Mouse (Mus musculus): Measurements from ENCODE around the gene Gm266.

The Gm266 gene

DNA sequence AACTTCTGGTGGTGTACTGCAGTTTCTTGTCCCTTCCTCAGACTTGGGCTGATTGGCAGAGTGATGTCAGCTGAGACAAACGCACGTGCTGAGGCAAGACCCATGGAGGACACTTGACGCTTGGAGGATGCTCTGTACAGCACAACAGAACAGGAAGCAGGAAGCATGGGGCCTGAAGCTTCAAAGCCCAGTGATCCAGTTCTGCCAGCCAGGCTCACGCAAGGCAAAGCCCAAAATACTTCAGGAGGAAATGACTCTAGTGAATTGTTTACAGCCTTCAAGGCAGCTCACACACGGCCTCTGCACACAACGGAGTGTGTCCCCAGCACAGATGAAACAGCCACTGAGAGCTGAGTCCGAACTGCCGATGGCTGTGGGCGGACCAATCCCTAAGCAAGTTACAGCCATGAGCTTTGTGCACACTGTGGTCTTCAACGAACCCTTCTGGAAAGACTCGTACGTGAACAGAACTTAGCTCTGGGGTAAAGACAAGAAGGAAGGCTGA, 17.5 kb upstream of the Gm266 start:
- DNase-seq (ENCODE audit: low spot score): no peak

DNA sequence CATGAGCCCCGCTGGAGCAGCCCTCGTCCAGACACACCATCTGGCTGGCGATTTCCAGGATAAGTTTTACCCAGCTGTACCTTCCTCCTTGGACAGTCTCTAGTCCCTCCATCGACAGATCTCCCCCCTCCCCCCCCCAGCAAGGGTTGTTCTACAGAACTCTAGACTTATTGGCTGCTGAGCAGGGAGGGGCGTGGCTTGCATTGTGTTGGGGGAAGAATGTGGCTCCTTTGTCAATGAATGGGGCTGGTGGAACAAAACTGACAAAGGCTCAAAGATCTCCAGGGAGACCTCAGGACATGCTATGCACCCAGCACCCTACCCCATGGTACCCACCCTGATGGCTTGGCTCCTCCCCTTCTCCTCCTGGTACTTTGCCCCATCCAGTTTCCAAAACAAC, 15.1 kb upstream of the Gm266 start:
- DNase-seq (ENCODE audit: low spot score): no peak

DNA sequence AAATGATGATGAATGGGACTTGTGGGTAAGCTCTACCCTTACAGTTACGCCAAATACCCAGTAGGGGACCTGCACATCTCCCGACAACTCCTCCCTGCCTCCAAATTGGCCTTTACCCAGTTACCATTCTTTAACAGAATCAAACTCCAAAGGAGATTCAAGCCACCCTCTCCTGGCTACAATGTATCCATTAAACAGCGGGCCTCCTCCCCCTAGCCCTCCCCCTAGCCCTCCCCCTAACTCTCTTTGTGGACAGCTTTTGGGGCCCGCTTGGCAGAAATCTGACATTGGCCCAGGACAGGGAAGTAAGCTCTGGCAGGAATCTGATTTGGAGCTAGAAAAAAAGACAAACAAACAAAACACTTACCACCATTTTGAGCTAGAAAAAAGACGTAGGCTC, 14.0 kb upstream of the Gm266 start:
- DNase-seq (ENCODE audit: low spot score): no peak

DNA sequence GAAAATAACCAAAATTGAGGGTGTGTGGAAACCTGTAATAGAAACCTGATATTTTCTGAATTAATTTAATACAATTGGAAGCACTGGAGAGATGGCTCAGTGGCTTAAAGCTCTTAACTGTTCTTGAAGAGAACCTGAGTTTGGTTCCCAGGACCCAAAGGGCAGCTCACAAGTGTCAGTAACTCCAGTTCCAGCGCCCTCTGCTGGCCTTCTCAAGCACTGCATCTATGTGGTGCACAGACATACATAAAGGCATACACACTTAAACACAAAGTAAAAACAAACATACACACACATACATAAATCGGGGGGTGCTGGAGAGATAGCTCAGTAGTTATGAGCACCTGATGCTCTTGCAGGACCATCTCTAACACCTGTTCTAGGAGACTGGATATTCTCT, 11.5 kb upstream of the Gm266 start:
- no peak for DNase-seq (ENCODE audit: low spot score)

DNA sequence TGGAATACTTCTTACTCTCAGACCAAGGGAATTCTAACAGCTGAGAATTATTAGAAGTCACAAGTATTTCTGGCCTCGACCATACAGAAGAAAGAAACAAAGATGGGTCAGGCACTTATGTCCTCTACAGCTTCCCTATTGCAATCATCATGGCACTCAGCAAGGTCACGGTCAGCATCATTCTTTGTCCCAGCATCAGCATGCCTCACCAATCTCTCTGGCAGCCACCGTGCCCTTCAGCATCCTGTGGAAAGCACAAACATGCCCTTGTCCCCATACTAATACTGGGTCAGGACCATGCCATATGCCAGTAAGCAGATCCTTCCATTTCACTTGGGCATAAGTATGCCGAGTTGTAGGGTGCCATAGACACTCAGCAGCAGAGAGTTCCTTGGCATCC, 9.3 kb upstream of the Gm266 start:
- DNase-seq (ENCODE audit: low spot score): no peak

DNA sequence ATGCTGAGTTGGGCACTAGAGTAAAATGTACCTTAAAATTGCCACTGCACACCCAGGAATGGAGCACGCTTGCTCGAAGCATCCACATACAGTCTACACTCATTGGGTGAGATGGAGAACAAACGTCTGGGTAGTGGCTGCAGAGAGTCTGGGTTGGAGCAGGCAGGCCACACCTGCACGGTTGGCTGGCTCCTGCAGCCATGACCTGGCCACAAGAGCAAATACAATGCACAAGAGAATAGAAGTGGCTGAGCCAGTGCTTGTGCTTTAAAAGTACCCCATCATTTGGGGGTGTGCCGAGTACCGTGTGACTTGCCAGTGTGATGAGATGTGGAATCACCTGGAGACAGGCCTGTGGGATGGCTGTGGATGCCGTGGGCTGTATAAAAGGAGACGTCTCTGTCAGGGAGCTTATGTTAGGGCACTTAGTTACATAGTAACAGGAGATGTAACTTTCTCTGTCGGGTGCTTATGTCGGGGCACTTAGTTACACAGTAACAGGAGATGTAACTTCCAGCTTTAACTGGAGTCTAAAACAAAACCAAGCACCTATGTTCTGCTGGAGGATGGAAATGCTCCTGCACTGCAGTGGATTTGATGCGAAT, 3.7 kb upstream of the Gm266 start:
- no peak for DNase-seq (ENCODE audit: low spot score)

DNA sequence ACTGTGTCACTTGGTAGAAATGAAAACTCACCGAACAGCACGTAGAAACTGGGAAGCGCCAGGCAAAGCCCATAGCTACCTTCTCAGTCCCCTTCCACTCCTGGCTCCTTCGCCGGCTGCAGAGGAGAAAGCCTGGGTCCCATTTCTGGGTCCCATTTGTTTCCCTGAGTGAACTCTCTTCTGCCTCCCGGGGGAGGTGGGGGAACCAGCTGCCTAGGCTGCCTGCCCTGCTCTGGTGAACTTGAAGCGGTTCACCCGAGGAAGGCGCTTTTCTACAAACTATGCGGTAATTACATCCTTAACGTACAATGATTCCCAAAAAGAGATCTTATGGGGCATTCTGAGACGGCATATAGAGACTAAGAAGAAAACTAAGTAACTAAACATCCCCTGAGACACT, 832 bp upstream of the Gm266 start:
- no peak for DNase-seq (ENCODE audit: low spot score)

DNA sequence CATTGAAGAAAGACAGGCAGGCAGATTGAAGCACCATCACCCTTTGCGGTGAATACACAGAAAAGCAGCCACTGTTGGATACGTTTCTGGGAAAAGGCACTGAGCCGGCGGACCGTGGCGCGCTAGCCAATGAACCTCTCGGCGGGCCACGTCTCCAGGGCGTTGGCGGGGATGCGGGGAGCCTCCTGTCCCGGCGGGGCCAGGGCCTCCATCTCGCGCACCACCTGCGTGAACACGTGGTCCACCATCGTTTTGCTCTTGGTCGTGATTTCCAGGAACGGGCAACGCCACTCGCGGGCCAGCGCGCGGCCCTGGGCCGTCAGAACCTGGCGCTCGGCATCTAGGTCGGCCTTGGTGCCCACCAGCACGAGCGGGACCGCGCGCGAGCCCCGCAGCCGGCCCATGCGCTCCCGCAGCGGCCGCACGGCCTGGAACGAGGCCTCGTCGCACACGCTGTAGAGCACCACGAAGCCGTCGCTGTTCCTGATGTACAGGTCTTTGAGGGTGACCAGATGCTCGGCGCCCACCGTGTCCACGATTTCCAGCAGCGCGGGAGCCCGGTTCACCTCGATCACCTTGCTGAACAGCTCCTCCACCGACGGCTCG, 474 bp downstream of the Gm266 start:
- DNase-seq (ENCODE audit: low spot score): no peak

DNA sequence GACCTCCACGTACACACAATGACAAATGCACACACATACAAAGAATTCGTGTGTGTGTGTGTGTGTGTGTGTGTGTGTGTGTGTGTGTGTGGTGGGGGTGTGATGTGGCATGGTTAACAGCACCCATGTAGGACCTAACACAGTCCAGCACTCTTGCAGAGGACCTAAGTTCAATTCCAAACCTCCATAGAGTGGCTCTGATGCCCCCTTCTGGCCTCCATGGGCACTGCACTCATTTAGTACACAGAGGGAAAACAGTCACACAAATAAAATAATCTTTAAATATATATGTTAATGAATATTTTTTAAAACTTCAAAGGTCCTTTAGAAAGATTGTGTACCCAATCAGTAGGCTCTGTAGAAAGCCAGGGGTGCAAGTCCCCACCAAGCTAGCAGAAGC, 5.7 kb downstream of the Gm266 start:
- peak; percentile 52 for DNase-seq (ENCODE audit: low spot score)

DNA sequence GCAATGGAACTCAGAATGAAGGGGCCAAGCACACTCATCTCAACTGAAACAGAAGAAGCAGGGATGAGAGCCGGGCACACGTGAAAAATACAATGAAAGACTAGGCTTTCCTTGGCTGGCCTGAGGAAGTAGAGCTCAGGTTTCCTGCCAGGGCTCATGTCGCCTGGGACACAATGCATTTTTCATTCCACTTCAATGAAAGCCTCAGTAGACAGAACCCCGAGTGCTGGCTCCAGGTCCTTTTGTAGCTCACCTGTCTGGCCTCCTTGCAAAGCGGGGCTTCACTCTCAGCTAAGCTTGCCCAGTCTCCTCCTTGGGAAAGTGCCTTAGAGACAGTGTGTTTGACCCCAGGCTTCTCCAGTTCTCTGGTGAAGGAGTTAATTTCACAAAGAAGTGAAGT, 6.7 kb downstream of the Gm266 start:
- no peak for DNase-seq (ENCODE audit: low spot score)

DNA sequence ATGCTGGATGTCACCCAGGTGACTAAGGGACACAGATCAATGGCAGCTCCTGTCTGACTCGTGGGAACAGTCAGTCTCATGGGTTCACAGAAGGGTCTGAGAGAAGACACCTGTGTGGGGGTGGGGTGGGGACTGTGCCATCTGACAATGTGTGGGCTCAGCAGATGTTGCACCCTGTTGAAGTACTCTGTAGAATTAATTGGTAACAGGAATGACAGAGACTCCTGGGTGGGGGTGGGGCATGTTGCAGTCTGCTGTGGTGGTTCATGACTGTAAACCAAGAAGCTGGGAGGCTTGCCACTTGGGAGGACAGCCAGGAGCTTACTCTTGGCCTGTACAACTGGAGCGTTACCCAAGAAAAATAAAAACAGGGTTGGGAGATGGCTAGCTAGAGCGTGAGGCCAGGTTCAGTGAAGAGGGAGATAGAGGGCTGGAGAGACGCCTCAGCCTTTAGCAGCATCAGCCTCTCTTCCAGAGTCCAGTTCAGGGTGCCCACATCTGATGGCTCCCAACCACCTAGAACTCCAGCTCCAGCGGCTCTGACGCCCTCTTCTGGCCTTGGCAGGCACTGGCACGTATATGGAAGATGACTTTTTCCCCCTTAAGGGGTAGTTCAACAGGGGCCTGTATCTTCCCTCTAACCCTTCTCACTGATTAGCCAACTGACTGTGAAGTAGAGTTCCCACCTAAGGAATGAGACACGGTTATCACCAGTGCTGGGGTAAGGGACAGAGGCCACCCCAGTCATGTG, 10.6 kb downstream of the Gm266 start:
- DNase-seq (ENCODE audit: low spot score): no peak

DNA sequence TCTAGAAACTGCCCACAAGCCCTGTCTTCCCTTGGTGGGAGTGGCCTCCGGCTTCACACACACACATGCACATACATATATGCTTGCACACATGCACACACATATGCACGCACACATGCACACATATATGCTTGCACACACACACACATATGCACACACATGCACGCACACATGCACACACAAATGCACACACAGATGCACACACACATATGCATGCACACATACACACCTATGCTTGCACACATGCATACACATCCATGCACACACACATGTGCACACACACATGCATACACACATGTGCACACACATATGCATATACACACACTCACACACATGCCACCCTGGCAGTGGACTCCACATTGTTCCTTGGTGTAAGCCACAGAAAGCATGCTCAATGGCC, 11.2 kb downstream of the Gm266 start:
- DNase-seq (ENCODE audit: low spot score): no peak

DNA sequence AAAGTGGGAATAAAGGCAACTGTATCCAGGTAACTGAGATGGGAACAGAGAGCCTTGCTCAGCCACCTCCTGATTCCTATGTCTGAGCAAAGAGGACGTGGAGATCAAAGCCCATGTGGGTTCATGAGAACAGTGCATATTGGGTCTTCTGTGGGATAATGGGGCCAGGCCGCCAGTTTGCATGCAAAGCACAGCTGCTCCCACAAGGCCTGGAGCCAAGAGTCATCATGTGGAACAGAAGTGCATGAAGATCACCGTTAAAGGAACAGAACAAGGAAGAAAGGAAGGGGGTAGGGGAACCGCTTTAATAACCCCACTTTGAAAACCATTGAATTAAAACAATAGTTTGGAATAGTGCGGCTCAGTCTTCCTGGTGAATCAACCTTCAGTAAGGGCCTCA, 12.7 kb downstream of the Gm266 start:
- no peak for DNase-seq (ENCODE audit: low spot score)

DNA sequence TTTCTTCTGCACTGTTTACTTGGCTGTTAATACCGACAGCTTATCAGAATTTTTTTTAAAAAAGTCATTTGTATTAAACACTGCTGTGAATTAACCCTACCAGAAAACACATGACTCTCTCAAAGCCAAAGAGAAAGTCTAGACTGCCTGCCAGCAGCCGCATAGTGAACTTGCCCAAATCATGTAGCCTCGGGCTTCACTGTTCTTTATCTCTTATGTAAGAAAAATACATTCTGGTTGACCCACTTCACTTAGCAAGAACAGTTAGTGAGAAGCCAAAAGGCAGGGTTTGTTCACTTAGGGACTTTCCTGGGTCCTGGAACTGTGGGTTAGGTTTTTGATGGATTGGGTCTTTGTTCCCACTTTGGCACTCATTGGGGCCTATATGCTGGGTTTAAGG, 13.9 kb downstream of the Gm266 start:
- no peak for DNase-seq (ENCODE audit: low spot score)

DNA sequence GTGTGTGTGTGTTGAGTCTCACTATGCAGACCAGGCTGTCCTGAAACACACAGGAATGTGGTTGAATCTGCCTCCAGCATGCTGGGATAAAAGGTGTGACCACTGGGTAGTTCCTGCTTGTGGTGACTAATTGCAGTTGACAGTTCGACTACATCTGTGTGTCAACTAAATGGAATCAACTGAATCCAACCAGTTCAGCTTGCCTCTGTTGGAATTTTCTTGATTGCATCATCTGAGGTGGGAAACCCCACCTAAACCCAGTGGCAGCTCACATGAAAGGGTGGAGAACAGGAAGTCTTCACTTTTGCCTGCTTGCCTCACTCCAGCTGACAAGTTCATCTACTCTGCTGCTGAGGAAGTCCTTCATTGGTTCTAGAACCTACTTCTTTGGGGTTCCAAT, 14.5 kb downstream of the Gm266 start:
- no peak for DNase-seq (ENCODE audit: low spot score)

DNA sequence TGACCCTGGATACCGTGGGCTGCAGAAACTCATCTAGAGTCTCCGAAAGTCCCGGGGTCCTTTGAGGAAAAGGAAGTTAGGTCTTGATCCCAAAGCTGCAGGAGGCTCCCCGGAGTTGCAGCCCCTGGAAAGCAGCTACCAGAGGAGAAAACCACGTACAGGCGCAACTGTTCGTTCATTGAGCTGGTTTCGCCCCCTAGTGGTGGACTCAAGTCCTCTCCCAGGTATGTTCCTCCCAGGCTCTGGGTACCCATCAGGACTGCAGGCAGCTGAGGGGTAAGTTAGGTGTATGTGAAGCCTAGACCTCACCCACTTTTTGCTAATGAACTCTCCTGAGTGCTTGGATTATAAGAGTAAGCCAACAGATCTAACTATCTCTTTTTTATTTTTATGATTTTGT, 16.1 kb downstream of the Gm266 start:
- peak; percentile 70 for DNase-seq (ENCODE audit: low spot score)

DNA sequence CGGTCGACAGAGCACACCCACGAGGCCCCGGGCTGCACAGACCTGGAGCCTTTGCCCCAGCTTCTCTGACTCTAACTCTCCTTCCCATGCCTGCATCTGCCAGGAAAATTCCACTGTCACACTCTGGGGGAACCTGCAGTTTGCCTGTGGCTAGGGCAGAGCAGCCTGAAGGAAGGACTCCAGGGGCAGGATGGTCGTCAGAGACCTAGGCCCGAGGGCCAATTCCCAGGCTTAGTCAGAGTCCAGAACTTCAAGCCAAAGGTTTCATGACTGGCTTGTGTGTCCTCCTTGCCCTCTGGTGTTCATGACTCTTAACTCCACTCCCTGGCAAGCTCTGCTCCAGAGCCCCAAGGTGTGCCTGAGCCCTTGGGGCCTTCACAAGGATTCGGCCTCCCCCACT, 17.4 kb downstream of the Gm266 start:
- DNase-seq (ENCODE audit: low spot score): no peak

DNA sequence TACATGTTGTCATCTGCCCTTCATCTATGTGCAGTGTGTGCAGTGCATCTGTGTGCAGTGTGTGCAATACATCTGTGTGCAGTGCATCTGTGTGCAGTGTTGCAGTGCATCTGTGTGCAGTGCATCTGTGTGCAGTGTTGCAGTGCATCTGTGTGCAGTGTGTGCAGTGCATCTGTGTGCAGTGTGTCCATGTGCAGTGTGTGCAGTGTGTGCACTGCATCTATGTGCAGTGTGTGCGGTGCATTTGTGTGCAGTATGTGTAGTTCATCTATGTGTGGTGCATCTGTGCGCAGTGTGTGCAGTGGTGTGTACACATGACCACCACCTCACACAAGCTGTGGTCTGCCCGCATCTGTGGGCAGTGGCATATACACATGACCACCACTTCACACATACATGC, 19.3 kb downstream of the Gm266 start:
- no peak for DNase-seq (ENCODE audit: low spot score)

DNA sequence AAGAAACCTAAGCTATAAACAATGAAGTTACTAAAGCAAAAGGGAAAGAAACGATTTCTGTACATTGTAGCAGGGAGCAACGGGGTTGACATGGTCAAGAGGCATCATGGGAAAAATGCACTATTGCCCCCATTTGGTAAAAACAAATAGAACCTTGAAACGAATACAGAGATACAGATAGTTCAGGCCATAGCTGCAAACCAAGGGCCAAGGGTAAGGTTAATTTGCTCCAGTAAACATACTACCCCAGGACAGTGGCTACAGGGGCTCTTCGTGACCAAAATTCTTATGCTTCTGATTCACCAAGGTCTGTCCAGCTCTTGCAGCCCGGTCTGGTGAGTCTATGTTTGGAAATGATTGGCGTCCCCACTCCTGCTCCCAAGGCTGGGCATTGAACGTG, 22.1 kb downstream of the Gm266 start:
- no peak for DNase-seq (ENCODE audit: low spot score)

DNA sequence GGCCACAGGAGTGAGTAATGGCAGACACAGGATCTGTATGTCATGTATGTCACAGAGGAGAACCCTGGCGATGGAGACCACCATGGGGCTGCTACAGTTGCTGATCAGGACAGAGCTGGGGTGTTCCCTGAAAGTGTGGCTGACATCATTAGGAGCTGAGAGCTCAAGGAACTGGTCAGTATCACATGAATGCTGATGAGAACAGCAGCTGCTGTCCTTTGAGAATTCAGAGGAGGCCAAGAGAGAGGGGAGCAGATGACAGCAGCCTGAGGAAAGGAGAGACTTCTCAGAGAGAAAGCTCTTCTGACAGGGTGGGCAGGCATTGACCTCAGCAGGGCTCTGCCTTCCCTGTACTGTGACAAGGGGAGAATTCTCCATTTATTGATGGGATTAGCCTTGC, 27.9 kb downstream of the Gm266 start:
- no peak for DNase-seq (ENCODE audit: low spot score)

DNA sequence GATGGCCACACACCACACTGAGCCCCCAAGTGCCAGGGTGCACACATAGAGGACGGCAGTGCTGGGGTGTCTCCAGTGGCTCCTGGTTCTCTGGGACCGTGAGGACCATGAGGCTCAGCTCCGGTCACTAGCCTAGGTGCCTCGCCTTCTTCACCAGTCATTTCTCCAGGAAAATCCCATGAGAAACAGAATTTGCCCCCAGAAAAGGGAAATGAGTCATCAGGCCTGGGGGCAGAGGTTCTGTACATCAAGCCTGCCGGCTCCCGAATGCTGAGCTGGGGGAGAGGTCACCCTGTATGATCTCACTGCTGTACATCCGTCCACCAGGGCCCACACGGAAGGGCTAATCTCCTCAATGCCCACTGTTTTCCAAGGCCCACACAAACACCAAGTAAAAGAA, 29.8 kb downstream of the Gm266 start:
- DNase-seq (ENCODE audit: low spot score): no peak

DNA sequence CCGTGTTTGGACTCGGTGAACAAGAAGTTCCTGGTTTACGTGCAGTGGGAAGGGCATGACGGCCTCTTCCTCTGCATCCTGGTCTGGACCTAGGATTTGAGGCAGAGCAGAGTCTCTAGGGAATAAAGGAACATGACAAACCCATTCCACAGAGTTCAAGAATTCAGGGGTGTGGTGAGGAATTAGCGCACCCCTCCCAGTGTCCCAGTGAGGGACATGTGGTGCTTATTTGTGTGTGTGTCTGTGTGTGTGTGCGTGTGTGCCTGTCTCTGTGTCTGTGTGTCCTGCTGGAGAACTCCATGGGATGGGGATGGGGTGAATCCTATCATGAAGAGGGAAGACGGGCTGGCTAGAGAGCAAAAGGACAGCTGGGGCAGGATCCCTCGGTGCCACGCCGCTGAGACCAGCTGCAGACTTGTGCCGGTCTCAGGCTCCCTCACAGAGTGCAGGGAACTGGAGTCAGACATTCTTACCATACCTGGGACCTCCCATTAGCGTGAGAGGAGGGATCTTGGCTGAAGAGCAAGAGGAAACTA, 30.2 kb downstream of the Gm266 start:
- no peak for DNase-seq (ENCODE audit: low spot score)

DNA sequence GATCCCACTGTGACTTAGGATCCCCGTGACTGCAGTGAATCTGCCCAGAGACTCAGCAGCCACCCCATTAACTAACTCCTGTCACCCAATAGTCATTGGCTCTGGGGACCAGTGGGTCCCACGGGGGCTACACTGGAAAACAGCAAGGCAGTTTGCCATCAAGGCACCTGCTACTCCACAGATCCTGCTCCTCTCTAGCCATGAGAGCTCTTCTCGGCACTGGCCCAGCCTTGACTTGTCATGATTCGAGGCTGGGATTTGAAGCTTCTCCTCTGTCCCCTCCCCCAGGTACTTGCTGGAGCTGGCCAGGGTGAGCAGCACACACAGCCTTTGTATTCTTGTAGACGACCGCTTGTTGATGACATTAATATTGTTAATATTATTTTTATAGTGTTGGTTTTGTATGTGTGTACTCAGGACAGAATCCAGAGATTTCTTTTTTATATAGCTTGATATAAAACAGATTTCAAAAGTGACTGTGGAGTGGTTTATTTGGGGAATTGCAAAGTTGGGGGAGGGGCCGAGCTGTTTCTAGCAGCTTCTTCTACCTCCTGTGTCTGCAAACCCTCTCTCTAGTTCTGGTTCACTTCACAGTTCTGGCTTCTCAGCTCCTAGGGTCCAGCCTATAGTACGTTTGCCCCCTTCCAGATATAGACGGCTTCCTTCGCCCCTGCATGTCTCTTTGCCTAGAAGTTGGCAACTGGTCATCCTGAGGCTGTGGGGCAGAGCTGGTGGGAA, 30.9 kb downstream of the Gm266 start:
- DNase-seq (ENCODE audit: low spot score): no peak
